Mouse (Mus musculus): ENCODE data around the gene Kif1b. TPM values are rescaled to one million over a fixed set of nuclear protein-coding genes. Genes with fewer than 3 reads are reported as not detected.

The Kif1b gene
- polyA plus RNA-seq, 1 experiment from 2014 or later: 96.4 TPM

DNA sequence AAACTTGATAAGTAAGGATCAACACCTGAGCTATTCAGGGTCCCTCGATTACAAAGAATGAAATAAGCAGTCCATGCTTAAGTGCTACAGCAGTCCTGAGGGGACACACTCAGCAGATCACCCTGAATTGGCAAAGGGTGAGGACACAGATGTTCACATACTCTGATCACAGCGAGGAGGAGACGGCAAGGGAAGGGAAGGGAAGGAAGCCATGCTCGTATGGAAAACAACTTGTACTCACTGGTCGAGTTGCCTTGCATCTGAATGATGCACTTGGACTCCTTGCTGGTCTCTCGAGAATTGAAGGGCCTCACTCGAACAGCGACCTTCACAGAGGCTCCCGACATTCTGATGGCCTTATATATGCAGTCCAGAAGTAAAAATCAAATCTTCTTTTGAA is 16.4 kb downstream of the Kif1b start:
- 87% methylated on average over 9 of the region's 9 CpGs for WGBS
- Histone ChIP-seq H3K36me3 (ENCODE audit: control insufficient read depth, insufficient read depth, low read length) (no peaks in the 10 kb centered on the region; the same call in 1 of the 2 replicates), H3K27me3 (ENCODE audit: control insufficient read depth, insufficient read depth, low read length) (no peaks in the 10 kb centered on the region), H3K4me3 (ENCODE audit: low read depth, low read length) (no peak overlapping the region), H3K4me2 (ENCODE audit: low read depth, low read length, severe bottlenecking) (no peak overlapping the region), H3K9ac (ENCODE audit: low read length) (no peak overlapping the region), H3K4me1 (replicated peaks; ENCODE audit: control insufficient read depth, insufficient read depth, low read length) (no peaks in the 10 kb centered on the region), H3K9me3 (ENCODE audit: control insufficient read depth, low read length) (no peaks in the 10 kb centered on the region), H3K27ac (ENCODE audit: low read depth, low read length) (no peak overlapping the region)
- ATAC-seq (replicated peaks; ENCODE audit: low FRiP score) (no peak), DNase-seq (ENCODE audit: low spot score) (no peak)

DNA sequence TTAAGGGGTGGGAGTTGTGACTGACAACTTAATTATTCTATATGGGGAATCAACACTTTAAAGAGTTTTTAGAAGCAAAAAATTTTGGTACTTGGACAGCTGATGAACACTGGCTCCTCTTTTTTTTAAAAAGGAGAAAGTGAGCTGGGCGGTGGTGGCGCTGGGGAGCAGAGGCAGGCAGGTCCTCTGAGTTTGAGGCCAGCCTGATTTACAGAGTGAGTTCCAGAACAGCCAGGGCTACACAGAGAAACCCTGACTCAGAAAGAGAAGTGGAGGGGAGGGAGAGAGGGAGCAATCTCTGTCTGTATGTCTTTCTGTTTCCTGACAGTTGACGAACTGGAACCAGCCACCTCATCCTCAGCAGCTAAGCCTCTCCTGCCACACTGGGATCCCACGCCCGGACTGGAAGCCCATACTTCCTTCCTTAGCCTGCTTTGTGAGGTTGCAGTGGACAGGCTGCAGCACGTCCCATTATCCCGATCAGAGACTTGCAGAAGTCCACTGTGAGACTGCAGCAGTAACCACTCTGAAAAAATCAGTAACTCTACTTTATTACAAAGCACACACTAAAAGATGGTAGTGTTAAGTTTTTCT is 17.2 kb downstream of the Kif1b start:
- no peaks in the 10 kb centered on the region; the same call in 1 of the 2 replicates for H3K36me3 ChIP-seq (ENCODE audit: control insufficient read depth, insufficient read depth, low read length)

DNA sequence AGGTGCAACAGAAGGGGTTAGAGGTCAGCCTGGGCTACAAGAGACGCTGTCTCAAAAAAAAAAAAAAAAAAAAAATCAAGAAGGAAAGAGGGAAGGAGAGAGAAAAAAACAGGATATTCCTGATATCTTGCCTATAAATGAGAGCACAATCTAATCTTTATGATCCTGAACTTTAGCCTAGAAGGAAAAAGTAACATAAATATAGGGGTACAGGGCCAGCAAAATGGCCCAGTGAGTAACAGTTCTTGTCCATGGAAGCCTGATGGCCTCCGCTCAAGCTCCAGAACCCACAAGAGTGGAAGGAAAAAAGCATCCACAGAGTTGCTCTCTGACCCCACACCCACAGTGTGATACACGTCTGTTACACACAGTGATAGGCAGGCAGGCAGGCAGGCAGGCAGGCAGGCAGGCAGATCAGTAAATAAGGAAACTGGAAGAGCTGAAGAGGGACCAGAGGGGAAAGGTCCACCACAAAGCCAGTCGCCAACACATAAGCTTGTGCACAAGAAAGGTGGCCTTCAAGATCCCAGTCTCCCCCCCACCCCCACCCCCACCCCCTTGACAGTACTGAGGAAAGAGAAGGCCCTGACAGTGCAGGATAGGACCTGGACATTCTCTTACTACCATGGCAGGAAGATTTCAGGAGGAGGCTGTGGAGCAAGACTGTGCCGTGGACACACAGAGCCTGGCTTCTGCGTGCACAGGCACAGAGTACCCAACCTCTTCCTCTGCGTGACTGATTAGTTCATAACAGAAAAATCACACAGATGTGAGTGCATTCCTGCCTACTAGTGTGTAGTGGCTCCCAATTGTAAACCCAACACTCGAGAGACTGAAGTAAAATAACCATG is 21.0 kb downstream of the Kif1b start:
- ATAC-seq (replicated peaks; ENCODE audit: low FRiP score) (no peak), DNase-seq (ENCODE audit: low spot score) (no peak)
- no peak overlapping the region for H3K9ac ChIP-seq (ENCODE audit: low read length)
- no peaks in the 10 kb centered on the region for H3K4me1 ChIP-seq (replicated peaks; ENCODE audit: control insufficient read depth, insufficient read depth, low read length)
- no peak overlapping the region for H3K4me3 ChIP-seq (ENCODE audit: low read depth, low read length)
- H3K36me3 ChIP-seq (ENCODE audit: control insufficient read depth, insufficient read depth, low read length): no peaks in the 10 kb centered on the region; the same call in 1 of the 2 replicates
- no peaks in the 10 kb centered on the region for H3K27me3 ChIP-seq (ENCODE audit: control insufficient read depth, insufficient read depth, low read length)
- 85% methylated on average over 8 of the region's 8 CpGs for WGBS
- no peaks in the 10 kb centered on the region for H3K9me3 ChIP-seq (ENCODE audit: control insufficient read depth, low read length)
- H3K27ac ChIP-seq (ENCODE audit: low read depth, low read length): no peak overlapping the region
- H3K4me2 ChIP-seq (ENCODE audit: low read depth, low read length, severe bottlenecking): no peak overlapping the region

More for the DNA sequence above, 17.2 kb downstream of the Kif1b start:
- no peak for DNase-seq (ENCODE audit: low spot score)
- no peak overlapping the region for H3K4me3 ChIP-seq (ENCODE audit: low read depth, low read length)
- no peaks in the 10 kb centered on the region for H3K27me3 ChIP-seq (ENCODE audit: control insufficient read depth, insufficient read depth, low read length)
- H3K27ac ChIP-seq (ENCODE audit: low read depth, low read length): no peak overlapping the region
- H3K9ac ChIP-seq (ENCODE audit: low read length): no peak overlapping the region
- no peaks in the 10 kb centered on the region for H3K4me1 ChIP-seq (replicated peaks; ENCODE audit: control insufficient read depth, insufficient read depth, low read length)
- no peak for ATAC-seq (replicated peaks; ENCODE audit: low FRiP score)
- H3K9me3 ChIP-seq (ENCODE audit: control insufficient read depth, low read length): no peaks in the 10 kb centered on the region
- WGBS: 89% methylated on average over 7 of the region's 7 CpGs
- no peak overlapping the region for H3K4me2 ChIP-seq (ENCODE audit: low read depth, low read length, severe bottlenecking)

GRCm38 (mm10) chr4:149285691-149286090 is 21.8 kb downstream of the Kif1b start:
- H3K4me3 ChIP-seq (ENCODE audit: low read depth, low read length): no peak overlapping the region
- 96% methylated on average over 1 of the region's 1 CpGs for WGBS

DNA sequence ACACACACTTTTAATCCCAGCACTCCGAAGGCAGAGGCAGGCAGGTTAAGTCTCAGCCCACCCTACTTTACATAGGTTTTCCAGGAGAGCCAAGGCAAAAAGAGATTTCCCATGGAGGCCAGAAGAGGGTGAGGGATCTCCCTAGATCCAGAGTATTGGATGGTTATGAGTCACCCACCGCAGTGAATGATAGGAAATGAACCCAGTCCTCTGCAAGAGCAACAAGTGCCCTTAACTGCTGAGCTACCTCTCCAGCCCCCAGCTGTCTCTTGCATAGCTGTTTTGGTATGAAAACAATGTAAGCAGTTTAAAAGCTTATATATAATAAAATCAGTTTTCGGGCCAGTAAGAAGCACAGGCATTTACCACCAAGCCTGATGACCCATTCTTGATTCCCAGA is 24.5 kb downstream of the Kif1b start:
- H3K9me3 ChIP-seq (ENCODE audit: control insufficient read depth, low read length): no peaks in the 10 kb centered on the region
- no peak overlapping the region for H3K27ac ChIP-seq (ENCODE audit: low read depth, low read length)
- DNase-seq (ENCODE audit: low spot score): no peak
- no peak overlapping the region for H3K9ac ChIP-seq (ENCODE audit: low read length)
- H3K4me3 ChIP-seq (ENCODE audit: low read depth, low read length): no peak overlapping the region
- ATAC-seq (replicated peaks; ENCODE audit: low FRiP score): no peak
- no peaks in the 10 kb centered on the region for H3K4me1 ChIP-seq (replicated peaks; ENCODE audit: control insufficient read depth, insufficient read depth, low read length)
- H3K4me2 ChIP-seq (ENCODE audit: low read depth, low read length, severe bottlenecking): no peak overlapping the region
- WGBS: 91% methylated on average over 3 of the region's 3 CpGs
- no peaks in the 10 kb centered on the region for H3K27me3 ChIP-seq (ENCODE audit: control insufficient read depth, insufficient read depth, low read length)
- H3K36me3 ChIP-seq (ENCODE audit: control insufficient read depth, insufficient read depth, low read length): no peaks in the 10 kb centered on the region

More at GRCm38 (mm10) chr4:149285691-149286090, 21.8 kb downstream of the Kif1b start:
- H3K27me3 ChIP-seq (ENCODE audit: control insufficient read depth, insufficient read depth, low read length): no peaks in the 10 kb centered on the region
- H3K4me1 ChIP-seq (replicated peaks; ENCODE audit: control insufficient read depth, insufficient read depth, low read length): no peaks in the 10 kb centered on the region
- H3K4me2 ChIP-seq (ENCODE audit: low read depth, low read length, severe bottlenecking): no peak overlapping the region
- no peaks in the 10 kb centered on the region for H3K9me3 ChIP-seq (ENCODE audit: control insufficient read depth, low read length)
- ATAC-seq (replicated peaks; ENCODE audit: low FRiP score): no peak
- no peak overlapping the region for H3K27ac ChIP-seq (ENCODE audit: low read depth, low read length)
- H3K36me3 ChIP-seq (ENCODE audit: control insufficient read depth, insufficient read depth, low read length): no peaks in the 10 kb centered on the region; the same call in 1 of the 2 replicates
- H3K9ac ChIP-seq (ENCODE audit: low read length): no peak overlapping the region
- DNase-seq (ENCODE audit: low spot score): no peak

GRCm38 (mm10) chr4:149282025-149282738 is 25.3 kb downstream of the Kif1b start:
- Histone ChIP-seq H3K27me3 (ENCODE audit: control insufficient read depth, insufficient read depth, low read length) (no peaks in the 10 kb centered on the region), H3K27ac (ENCODE audit: low read depth, low read length) (no peak overlapping the region), H3K4me3 (ENCODE audit: low read depth, low read length) (no peak overlapping the region), H3K36me3 (ENCODE audit: control insufficient read depth, insufficient read depth, low read length) (no peaks in the 10 kb centered on the region), H3K4me2 (ENCODE audit: low read depth, low read length, severe bottlenecking) (no peak overlapping the region), H3K4me1 (replicated peaks; ENCODE audit: control insufficient read depth, insufficient read depth, low read length) (no peaks in the 10 kb centered on the region), H3K9ac (ENCODE audit: low read length) (no peak overlapping the region), H3K9me3 (ENCODE audit: control insufficient read depth, low read length) (no peaks in the 10 kb centered on the region)
- WGBS: 79% methylated on average over 7 of the region's 7 CpGs
- ATAC-seq (replicated peaks; ENCODE audit: low FRiP score): no peak
- no peak for DNase-seq (ENCODE audit: low spot score)

DNA sequence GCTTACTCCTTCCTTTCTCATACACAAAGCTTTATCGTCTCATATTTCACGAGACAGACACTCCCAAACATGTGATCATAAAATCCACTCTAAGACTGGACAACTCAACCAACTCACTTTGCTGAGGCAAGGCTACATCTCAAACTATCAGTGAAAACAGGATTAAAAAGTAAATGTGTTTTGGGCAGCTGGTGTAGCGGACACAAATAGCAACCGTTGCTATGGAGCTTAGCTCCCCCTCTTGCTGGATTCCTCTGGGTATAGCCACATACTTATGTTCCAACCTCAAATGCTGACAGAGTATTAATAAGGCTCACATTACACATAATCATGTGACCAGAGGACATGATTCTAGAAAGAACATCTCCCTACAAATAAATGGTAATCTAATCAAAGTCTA is 29.9 kb downstream of the Kif1b start:
- H3K9ac ChIP-seq (ENCODE audit: low read length): no peak overlapping the region
- WGBS: 79% methylated on average over 4 of the region's 4 CpGs
- H3K4me2 ChIP-seq (ENCODE audit: low read depth, low read length, severe bottlenecking): no peak overlapping the region
- no peaks in the 10 kb centered on the region for H3K4me1 ChIP-seq (replicated peaks; ENCODE audit: control insufficient read depth, insufficient read depth, low read length)
- no peaks in the 10 kb centered on the region for H3K27me3 ChIP-seq (ENCODE audit: control insufficient read depth, insufficient read depth, low read length)
- no peak overlapping the region for H3K27ac ChIP-seq (ENCODE audit: low read depth, low read length)
- peaks cover 3% of the 10 kb centered on the region; the same call in 1 of the 2 replicates for H3K9me3 ChIP-seq (ENCODE audit: control insufficient read depth, low read length)
- no peak overlapping the region for H3K4me3 ChIP-seq (ENCODE audit: low read depth, low read length)
- ATAC-seq (replicated peaks; ENCODE audit: low FRiP score) (no peak), DNase-seq (ENCODE audit: low spot score) (no peak)
- H3K36me3 ChIP-seq (ENCODE audit: control insufficient read depth, insufficient read depth, low read length): peaks cover 20% of the 10 kb centered on the region

DNA sequence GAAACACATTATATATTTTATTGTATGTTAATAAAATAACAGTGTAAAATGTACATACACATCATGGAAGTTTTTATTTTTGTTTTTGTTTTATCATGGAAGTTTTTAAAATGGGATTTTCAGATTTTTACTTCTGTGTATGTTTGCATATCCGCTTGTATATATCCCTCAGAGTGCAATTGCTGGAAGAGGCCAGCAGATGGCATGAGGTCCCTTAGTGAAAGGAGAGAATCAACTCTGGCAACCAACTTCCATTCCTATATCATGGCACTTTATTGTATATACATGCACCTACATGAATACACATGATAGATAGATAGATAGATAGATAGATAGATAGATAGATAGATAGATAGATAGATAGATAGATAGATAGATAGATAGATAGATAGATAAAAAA is 34.4 kb downstream of the Kif1b start:
- peaks cover 3% of the 10 kb centered on the region; the same call in 1 of the 2 replicates for H3K9me3 ChIP-seq (ENCODE audit: control insufficient read depth, low read length)
- no peak for DNase-seq (ENCODE audit: low spot score)
- H3K4me2 ChIP-seq (ENCODE audit: low read depth, low read length, severe bottlenecking): no peak overlapping the region
- WGBS: 91% methylated on average over 1 of the region's 1 CpGs
- no peak for ATAC-seq (replicated peaks; ENCODE audit: low FRiP score)
- no peaks in the 10 kb centered on the region for H3K4me1 ChIP-seq (replicated peaks; ENCODE audit: control insufficient read depth, insufficient read depth, low read length)
- peaks cover 23% of the 10 kb centered on the region for H3K36me3 ChIP-seq (ENCODE audit: control insufficient read depth, insufficient read depth, low read length)
- H3K4me3 ChIP-seq (ENCODE audit: low read depth, low read length): no peak overlapping the region
- H3K27me3 ChIP-seq (ENCODE audit: control insufficient read depth, insufficient read depth, low read length): no peaks in the 10 kb centered on the region
- no peak overlapping the region for H3K27ac ChIP-seq (ENCODE audit: low read depth, low read length)
- H3K9ac ChIP-seq (ENCODE audit: low read length): no peak overlapping the region
